Mouse (Mus musculus) adrenal gland, postnatal 10 days (tissue): ENCODE measurements around the gene Cdh6. TPM values are rescaled to one million over a fixed set of nuclear protein-coding genes. Genes with fewer than 3 reads are reported as not detected.

Source experiments
- DNase-seq: peaks from one replicate; pipeline ENCODE4 v3.0.0; 2021; ENCODE audit warnings: mixed read lengths
- long read RNA-seq, 2 experiments: library from polyadenylated mRNA; stranded (forward); transcript quantifications; one replicate each; pipeline ENCODE4 v2.0.0; 2021
- total RNA-seq, 2 experiments: library from RNA; stranded (reverse); gene quantifications; 2 replicates each; pipeline ENCODE4 v1.2.3; 2021

The Cdh6 gene
- 10 to 100 TPM; 14.5 to 21.4 TPM for total RNA-seq
- long read RNA-seq, experiment 1, full-length matches to known transcripts: 4 of 9 reads
- long read RNA-seq, experiment 1, partial matches to known transcripts: 0 of 9 reads
- long read RNA-seq, experiment 1, other reads (novel, unspliced or antisense): 5 of 9 reads
- long read RNA-seq, experiment 2, full-length matches to known transcripts: 1 of 3 reads
- long read RNA-seq, experiment 2, partial matches to known transcripts: 0 of 3 reads
- long read RNA-seq, experiment 2, other reads (novel, unspliced or antisense): 2 of 3 reads

DNA sequence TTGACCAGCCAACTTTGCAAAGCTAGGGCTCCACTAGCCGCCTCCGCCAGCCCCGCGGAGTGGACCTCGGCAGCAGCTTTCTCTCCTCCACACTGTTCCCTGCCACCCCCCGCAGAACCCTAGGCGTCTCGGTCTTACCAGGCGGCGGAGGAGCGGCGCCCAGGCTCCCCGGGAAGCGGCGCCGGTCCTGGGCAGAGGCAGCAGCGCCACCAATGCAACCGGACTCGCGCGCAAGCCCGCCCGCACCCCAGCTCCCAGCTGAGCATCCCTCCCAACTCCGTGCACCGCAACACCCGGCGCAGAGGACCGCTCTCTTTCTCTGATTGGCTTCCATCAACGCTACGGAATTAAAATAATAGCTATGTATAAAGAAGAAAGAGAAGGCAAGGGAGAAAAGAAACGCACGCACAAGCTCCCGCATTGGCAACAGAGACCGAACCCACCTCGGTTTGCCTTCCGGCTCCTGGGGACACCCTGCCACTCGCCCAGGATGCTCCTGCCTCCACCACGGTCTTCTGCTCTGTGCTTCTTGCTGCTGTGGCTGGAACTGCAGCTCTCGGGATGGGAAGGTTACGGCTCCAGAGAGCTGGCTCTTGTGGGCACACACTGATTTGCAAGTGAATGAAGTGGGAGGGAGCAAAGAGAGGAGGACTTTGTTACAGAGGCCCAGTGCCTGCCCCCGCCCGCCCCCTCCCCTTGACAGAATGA is at the start of gene Cdh6:
Gene Cdh6, minus strand, starts transcription at position 605 of the 708 bp plus-strand sequence.
- DNase-seq: peak; percentile 76

DNA sequence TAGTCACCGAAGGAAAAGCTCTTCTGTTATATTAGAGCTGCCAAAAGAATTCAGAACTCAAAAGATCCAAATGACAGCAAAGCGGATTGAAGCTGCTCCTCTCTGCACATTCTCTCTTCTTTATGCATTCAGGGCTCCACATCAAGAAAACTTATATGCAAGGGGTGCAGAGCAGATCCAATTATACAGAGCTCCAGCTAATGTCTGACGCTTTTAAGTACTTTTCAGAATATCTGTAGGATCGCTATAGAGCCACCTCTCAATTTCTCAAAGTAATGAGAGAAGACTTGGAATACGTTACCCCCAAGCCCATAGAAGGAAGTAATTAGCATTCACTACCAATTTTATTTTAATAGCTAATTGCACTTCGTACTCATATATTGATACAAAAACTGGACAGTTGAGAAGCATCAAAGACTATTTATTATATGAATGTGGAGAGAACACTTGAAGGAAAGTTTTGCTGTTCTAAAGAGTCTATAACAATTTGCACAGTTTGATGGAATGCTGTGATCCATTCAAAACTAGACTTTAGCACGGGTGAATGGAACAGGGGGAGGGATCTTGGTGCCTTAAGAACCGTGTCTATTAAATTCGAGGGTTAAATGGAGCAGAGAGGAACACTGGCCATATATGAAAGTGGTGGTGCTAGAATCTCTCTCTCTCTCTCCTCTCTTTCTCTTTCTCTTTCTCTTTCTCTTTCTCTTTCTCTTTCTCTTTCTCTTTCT is 46.4 kb upstream of the Cdh6 start:
- DNase-seq: no peak

DNA sequence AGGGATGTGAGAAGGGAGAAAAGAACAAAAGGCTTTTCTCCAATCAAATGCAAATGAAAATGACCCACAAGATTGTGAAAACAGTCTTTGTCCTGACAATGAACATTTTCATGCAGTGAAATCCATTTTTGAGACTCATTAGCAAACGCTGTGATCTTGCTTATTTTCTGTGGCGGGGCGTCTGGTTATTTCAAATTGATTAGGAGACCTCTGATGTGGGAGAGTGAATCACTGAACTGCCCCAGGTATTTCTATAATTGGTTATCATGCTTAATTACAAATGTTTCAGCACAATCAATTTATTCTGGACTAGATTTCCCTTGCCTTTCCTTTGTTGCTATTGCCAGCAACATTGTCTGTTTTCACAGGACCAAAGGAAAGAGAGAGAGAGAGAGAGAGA is 44.3 kb upstream of the Cdh6 start:
- no peak for DNase-seq

DNA sequence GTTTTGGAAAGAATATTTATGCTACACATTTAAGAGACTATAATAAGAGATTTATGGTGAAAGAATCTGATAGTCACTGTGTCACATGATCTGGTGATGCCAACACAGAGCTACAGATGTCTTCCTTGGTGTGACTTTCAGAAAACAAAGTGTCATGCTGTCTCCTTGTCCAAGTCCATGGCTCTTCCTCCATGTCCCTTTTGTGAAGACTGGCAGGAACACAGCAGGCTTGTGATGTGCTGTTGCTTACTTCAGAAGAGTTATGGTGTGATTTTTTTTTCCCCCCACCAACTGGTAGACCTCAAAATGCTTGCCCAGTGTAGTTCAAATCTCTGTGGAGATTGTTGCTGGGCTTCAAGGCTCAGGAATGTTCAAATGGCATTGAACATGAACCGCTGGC is 43.7 kb upstream of the Cdh6 start:
- no peak for DNase-seq

DNA sequence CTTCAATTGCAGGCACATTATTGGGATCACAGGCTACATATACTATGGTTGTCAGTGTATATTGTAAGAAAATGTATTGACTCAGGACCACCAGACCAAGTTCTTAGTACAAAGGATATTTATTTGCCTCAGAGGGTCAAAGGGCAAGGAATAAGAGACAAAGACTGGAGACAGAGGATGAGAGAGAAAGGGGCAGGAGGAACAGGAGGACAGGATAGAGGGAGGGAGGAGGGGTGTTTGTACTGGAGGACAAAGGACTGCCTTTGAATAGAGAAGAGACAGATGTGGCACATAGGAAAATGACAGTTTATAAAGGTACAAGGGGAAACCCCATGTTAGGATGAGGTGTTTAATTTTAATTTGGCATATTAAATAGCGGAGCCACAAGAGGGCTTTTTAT is 39.5 kb upstream of the Cdh6 start:
- DNase-seq: no peak

DNA sequence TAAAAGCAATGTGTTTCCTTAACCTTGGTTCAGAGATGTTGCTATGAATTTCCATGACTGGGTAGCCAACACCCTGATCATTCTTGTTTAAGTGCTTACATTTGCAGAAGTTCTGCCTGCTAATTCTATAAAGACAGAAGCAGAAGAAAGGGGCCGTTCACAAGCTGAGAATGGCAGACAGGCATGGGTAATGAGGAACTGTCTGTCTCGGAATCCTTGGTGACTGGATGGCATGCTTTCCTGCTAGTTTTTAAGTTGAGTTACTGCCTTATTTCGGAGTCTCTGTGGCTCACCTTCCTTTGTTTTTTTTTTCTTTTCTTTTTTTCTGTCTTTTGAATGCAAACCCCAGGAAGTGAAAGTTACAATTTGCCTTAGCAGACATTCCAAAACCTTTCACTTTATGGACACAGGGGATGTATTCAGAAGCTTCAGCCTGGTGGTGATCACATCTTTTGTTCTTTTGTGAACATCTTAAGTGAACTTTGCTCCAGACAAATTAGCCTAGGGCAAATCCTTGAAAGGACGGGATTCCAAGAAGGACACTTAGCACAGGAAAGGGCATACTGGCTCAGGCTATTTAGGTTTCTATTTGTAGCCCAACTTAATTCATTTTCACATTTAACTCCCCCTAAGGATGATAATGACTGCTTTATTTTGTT is 38.7 kb upstream of the Cdh6 start:
- no peak for DNase-seq

DNA sequence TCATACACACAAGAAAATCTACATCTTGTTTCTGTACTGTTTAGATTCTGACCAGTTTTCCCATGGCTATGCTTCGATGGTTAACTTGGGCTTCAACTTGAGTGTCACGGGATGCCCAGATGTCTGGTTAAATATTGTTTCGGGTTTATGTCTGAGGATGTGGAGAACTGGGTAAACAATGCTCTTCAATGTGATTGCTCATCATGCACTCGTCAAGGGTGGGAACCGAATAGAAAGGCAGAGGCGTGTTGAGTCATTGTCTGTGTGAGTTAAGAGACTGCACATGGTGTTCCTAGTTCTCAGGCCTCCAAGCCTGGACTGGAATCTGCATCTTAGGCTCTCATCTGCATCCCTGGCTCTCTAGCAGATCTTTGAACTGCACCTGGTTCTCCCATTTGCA is 36.7 kb upstream of the Cdh6 start:
- no peak for DNase-seq

DNA sequence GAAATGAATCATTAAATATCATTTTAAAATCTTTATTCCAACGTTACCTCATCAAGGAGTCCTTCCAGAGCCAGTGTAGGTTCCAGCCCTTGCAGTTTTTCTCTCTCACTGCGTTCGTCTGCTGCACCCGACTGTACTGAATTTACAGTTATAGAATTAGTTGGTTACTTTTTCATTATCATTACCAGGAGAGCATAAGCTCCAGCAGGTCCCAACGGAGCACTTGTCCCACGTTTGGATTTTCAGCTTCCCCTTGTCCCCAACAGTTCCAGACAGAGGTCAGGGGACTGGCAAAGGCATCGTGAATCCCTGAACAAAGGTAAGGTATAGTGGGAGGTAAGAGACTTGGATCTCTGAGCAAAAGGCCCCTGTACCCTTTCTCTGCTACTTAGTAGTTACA is 35.2 kb upstream of the Cdh6 start:
- no peak for DNase-seq

DNA sequence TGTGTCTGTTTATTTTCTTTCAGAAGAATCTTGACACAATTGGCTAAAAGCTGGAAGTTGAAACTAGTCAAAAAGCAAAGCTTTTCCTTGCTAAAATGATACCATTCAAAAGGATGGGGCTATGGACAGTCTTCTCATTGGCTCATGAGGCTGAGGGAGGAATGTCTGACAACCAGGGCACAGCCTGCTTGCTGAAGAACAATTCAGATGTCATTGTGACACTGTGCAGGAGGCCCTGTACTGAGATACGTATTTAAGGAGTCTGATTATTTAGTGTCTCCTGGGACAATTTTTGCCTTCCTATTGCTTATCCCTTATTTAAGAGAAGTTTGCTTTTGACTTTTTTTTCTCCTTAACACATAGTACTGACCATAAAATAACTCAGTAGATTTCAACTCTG is 22.8 kb upstream of the Cdh6 start:
- DNase-seq: no peak

DNA sequence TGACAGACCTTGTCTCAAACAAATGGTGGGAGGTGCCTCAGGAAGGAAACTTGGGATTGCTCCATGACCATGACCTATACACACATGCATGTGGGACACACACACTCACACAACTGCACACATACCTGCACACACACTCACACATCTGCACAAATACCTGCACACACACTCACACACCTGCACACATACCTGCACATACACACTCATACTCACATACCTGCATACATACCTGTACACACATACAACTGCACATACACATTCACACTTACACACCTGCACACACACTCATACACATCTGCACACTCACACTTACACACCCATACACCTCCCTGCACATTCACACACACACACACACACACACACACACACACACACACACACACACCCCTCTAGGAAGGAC is 20.6 kb upstream of the Cdh6 start:
- no peak for DNase-seq

DNA sequence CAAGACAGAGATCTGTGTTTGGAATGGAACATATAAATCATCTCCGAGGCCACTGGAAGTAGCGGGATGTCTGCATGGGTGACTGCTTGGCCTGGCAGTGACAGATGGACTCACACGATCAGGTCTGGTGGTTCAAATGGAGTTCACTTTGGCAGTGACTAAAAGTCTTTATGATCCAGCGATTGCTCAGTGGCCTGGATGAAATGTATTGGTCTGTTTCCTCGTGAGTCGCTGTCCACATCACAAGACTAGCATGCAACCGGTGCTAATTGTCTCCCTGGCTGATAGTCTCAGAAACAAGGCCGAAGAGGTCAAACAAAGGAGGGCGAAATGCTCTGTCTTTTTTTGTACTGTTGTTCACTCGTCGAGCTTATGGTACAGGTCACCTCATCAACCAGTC is 19.6 kb upstream of the Cdh6 start:
- DNase-seq: no peak

DNA sequence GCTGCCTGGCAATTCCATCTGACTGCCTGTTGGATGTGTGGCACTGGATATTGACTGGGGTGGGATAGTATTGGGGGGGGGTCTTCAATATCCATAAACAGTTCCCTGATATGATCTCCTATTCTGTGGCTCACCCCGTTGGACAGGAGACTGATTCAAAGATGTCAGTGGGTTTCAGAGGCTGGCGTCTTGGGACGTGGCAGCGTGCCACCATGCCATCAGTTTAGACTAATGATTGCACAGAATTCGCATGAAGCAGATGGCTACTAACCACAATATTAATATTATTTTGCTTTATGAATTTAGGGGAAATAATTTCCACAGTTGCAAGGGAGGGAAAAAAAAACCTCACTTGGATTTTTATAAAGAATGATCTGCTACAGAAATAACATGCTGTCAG is 10.2 kb upstream of the Cdh6 start:
- no peak for DNase-seq

DNA sequence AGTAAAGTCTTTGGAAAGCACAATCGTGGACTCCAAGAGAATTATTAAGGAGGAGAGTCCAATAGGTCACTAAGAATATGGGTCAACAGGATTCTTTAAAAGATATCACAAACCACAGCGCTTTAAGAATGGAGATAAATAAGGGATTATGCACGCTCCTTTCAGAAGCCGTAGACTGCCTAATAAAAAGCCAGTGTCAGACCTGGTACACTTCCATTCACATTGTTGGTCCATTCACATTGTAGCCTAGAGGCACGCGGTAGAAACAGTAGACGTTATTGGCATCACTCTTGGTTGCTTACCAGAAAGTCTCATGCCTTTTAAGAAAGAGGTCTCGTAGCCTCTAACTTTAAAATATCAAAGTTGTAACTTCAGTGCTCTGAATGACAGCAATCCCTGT is 8.0 kb upstream of the Cdh6 start:
- no peak for DNase-seq

DNA sequence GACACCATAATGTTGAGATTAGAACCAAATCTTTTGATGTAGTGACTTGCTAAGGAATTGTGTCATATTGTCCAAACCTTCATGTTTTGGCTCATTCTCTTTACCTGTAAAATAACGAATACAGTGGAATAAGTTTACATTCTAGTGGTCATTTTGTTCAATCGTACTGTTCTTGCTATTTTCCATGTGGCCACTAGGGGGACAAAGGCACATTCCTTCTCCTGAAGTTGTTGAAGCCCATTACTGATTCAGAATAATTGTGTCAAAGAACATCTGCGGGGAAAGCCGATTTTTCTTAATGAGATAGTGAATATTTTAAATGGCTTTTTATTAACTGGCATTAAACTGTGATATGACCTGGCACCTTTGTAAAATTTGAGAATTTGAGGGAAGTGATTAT is 7.5 kb upstream of the Cdh6 start:
- peak; percentile 35 for DNase-seq

DNA sequence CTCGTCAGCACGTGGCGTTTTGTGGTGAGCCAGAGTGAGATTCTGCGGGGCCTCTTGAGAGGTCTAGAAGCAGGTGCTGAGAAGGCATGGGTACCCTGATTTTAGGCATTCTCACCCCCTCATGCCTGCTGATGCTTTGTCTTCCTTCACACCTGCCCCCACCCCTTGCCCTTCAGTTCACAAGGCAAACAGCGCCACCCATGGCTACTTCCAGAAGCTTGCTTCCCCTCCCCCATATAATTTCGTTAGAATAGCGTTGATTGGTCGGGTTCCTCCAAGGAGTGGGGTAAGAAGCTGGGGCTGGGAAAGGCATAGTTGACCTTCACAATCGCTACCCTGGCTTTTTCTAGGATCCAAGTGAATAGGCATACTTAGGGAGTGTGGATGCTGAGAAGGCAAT is 2.5 kb upstream of the Cdh6 start:
- DNase-seq: peak; percentile 29

DNA sequence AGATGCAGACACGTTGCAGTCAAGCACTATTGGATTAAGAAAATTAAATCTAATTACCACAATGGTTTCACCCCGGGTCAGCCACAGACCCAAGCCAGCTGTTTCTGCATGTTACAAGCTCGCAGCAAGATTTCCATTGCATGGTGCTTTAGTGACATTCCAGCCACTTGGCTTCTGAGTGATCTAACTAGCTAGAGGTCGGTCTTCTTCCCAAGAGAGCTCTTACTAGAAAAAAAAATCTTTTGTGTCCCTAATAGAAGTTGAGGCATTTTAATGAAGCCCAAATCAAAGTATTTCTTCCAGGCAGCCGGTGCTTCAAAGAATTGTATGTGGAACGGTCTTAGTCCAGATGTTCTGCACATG is 1.1 kb upstream of the Cdh6 start:
- no peak for DNase-seq

DNA sequence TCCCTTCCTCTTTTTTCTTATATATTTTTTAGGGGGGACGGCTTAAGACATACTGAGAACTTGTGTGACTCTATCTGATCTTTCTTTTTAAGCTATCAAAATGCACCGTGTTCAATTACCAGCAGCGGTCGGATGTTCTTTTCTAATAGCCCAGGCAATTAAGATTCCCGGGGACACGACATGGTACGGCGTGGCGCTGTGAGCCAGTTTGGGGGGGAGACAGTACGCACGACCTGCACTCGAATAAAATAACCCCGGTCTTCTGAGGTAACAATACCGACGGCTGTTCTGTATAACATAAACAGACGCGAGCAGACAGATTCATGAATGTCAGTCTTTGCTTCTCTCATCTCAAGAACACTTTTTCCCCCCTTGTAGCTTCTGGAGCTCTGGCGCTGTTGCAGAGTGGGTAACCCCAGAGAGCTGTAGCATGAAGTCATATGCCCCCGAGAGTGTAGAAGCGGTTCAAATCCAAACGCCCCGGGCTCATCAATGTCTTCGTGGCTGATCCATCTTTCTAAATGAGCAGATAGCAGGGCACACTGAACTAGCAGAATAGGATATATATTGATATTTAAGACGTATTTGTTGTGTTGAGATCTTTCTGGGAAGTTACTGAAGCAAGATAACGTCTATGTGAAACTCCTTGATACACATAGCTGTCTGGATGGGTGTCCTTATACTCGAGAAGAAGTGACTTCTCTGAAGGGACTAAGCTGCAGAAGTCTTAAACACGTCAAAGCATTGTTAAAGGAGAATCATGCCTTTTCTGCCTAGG is 554 bp upstream of the Cdh6 start:
- peak; percentile 9 for DNase-seq

DNA sequence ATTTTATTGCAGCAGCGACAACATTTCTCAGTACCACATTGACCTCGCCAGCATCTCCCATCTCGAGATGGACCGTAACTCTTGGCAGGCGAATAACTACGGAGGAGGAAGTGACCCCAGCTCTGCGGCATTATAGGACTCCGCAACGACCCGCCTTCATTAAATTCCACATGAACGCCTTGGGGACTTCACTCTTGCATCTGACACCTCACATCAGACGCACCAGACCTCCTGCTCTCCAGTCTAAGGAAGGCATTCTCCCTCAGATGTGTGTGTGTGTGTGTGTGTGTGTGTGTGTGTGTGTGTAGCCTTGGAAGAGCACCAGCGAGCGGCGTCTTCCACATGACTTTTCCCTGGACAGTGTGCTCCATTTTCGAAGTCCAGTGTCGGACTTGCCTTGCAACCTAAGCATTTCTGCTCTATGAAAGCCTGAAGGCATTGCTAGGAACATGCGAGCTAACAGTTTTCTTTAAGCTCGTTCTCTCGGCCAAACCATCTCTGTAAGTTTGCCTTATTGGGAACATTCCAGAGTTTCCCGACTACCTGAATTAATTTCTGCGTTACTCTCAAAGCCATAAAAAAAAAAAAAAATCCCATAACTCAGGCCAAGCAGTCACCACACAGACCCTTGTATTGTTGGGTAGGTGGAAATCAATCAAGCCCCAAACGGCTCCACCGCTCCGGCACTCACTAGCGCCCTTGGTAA is 957 bp downstream of the Cdh6 start:
- peak; percentile 32 for DNase-seq

DNA sequence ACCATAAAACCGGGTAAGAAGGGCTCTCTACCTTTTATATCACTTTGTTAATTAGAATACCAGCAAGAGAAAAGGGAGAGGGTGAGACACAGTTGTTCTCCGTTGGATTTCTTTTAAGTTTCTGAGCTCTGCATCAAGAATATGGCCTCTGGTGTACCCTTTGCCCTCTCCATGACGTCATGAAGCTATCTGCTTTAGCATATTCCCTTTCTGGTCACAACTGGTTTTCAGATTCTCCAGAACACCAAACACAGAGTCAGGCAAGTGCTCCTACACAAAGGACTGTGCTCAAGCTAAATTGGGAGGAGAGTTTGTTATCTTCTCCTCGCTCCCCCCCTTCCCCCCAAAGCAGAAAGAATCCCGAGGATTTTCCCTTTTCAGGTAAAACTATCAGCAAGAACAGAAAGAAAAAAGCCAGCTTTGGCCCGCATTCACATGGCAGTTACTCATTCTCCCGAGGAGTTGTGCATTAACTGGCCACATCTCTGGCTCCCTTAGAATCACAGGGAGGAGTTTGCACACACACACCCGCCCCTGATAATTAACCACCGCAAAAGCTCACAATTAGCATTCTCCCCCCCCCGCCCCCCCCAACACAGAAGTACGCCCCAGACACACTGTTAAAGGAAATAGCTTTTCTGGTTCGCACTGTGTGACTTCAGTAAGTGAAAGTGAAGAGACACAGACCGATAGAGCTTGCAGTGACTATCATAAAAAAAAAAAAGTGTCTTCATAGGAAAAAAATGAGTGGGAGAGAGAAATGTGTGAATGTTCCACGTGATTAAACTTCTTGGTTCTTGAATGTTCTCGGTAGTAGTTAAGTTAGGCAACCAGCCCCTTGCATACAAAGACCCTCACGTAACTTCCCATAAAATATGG is 1.8 kb downstream of the Cdh6 start:
- DNase-seq: peak; percentile 19

DNA sequence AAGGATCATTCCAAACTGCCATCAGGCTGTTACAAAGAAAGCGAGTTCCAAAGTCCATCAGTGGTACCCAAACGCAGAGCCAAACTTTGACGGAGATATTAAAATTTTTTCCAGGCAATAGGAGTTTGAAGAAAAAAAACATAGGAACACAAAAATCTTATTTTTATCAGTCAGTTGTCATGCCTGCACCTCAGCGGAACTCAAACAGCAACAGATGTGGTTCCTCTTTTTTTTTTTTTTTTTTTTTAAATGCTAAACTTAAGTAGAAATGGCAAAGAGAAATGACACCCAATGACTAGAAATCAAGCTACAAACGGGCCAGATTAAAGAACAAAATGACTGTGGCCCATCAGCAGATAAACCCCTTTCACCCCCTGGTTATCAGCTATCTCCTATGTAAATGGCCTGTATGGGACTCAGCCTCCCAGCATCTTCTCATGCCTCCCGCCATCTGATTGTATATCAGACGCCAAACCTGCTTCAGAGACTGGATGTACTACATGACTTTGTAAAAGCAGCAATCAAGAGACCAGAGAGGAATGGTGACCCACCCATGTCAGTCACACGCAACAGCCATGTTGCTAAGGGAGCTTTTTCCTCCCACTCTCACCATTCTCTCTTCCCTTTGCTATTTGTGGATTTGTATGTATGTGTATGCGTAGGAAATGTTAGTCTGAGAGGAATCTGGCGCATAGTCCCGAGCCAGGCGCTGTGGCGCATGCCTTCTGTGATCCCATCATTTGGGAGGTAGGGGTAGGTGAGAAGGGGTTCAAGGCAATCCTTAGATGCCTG is 8.2 kb downstream of the Cdh6 start:
- DNase-seq: no peak
